Mouse (Mus musculus): ENCODE data around the gene Elmsan1. TPM values are rescaled to one million over a fixed set of nuclear protein-coding genes. Genes with fewer than 3 reads are reported as not detected.

Elmsan1 gene
- polyA plus RNA-seq, 1 experiment from 2014 or later: 9.4 TPM

DNA sequence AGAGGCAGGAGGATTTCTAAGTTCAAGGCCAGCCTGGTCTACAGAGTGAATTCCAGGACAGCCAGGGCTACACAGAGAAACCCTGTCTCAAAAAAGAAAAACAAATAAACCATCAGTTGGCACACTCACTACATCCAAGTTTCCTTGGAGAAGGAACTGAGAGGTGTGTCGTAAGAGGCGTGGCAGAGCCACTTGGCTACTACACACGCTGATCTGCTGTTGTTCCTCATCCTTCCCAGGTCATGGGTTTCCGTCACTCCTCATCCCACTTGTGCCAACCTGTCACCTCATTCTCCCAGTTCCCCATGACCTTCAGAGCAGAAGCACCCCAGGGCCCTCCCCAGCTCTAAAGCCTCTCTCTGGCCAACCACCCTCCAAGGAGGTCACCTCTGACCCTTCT, 17.5 kb downstream of the Elmsan1 start:
- Histone ChIP-seq H3K4me1 (ENCODE audit: control insufficient read depth, insufficient read depth, low read length) (peaks cover 56% of the 10 kb centered on the region), H3K27me3 (ENCODE audit: control insufficient read depth, insufficient read depth, low read length) (no peaks in the 10 kb centered on the region), H3K9ac (ENCODE audit: low read length) (no peak overlapping the region), H3K9me3 (replicated peaks; ENCODE audit: control insufficient read depth, low read length) (no peaks in the 10 kb centered on the region), H3K27ac (ENCODE audit: low read length) (peak overlapping the region; percentile 92), H3K4me3 (replicated peaks; ENCODE audit: low read length) (no peak overlapping the region), H3K4me2 (ENCODE audit: low read depth, low read length) (0 out of 2 replicates have a peak overlapping the region, but pooled peaks have one; percentile 11), H3K36me3 (ENCODE audit: control insufficient read depth, insufficient read depth, low read length) (no peaks in the 10 kb centered on the region)
- ATAC-seq (ENCODE audit: insufficient read depth, low FRiP score): no peak
- WGBS: 74% methylated on average over 4 of the region's 4 CpGs

DNA sequence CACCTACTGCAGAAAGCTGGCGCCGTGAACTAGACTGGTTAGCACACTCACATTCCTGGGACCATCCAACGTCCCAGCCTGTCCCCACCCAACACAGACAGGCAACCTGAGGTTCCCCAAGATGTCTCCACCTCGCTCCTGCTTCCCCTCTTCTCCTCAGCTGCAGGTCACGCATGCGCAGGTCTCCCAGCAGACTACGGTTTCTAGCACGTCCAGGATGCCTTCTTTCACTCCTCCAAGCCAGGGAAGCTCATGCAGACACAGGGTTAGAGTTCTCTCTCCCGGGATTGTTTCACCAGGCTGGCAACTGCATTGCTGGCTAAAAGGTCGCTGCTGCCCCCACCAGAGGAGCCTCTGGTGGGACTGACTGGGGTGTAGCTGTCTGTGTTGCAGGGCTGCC, 19.8 kb downstream of the Elmsan1 start:
- no peaks in the 10 kb centered on the region for H3K27me3 ChIP-seq (ENCODE audit: control insufficient read depth, insufficient read depth, low read length)
- no peak overlapping the region for H3K9ac ChIP-seq (ENCODE audit: low read length)
- peaks cover 52% of the 10 kb centered on the region for H3K4me1 ChIP-seq (ENCODE audit: control insufficient read depth, insufficient read depth, low read length)
- 67% methylated on average over 10 of the region's 10 CpGs for WGBS
- no peaks in the 10 kb centered on the region for H3K36me3 ChIP-seq (ENCODE audit: control insufficient read depth, insufficient read depth, low read length)
- H3K4me3 ChIP-seq (replicated peaks; ENCODE audit: low read length): no peak overlapping the region
- H3K27ac ChIP-seq (ENCODE audit: low read length): no peak overlapping the region
- no peaks in the 10 kb centered on the region for H3K9me3 ChIP-seq (replicated peaks; ENCODE audit: control insufficient read depth, low read length)
- ATAC-seq (ENCODE audit: insufficient read depth, low FRiP score): no peak
- H3K4me2 ChIP-seq (ENCODE audit: low read depth, low read length): no peak overlapping the region

DNA sequence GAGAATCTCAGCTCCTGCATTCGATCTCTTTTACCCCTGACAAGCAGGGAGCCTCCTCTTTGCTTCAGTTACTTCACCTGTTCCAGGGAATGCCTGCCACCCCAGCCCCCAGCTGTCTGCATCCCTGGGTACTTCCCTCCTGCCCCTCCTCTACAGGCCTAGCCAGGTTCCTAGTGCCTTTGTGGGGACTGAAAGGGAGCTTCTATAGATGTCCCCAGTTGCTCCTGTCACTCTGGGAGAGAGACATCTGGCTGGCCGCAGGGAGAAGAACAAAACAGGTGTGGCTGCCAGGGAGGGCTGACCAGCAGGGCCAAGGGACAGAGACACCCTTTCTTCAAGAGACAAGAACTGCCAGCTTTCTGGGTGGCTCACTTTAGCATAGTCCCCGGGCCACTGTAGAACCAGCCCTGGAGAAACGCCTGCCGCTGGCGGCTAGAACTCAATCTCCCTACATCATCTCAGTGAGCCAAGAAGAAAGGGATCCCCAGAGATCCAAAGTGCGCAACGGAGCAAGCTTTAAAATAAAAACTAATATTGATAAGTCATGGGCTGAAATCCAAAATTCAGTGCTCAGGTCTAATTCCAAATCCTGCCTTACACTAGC, 20.5 kb downstream of the Elmsan1 start:
- Histone ChIP-seq H3K9ac (ENCODE audit: low read length) (no peak overlapping the region; the same call in 1 of the 2 replicates), H3K9me3 (replicated peaks; ENCODE audit: control insufficient read depth, low read length) (no peaks in the 10 kb centered on the region), H3K27me3 (ENCODE audit: control insufficient read depth, insufficient read depth, low read length) (no peaks in the 10 kb centered on the region), H3K27ac (ENCODE audit: low read length) (no peak overlapping the region), H3K36me3 (ENCODE audit: control insufficient read depth, insufficient read depth, low read length) (no peaks in the 10 kb centered on the region), H3K4me3 (replicated peaks; ENCODE audit: low read length) (no peak overlapping the region), H3K4me2 (ENCODE audit: low read depth, low read length) (no peak overlapping the region), H3K4me1 (ENCODE audit: control insufficient read depth, insufficient read depth, low read length) (peaks cover 45% of the 10 kb centered on the region)
- no peak for ATAC-seq (ENCODE audit: insufficient read depth, low FRiP score)
- 56% methylated on average over 8 of the region's 8 CpGs for WGBS

DNA sequence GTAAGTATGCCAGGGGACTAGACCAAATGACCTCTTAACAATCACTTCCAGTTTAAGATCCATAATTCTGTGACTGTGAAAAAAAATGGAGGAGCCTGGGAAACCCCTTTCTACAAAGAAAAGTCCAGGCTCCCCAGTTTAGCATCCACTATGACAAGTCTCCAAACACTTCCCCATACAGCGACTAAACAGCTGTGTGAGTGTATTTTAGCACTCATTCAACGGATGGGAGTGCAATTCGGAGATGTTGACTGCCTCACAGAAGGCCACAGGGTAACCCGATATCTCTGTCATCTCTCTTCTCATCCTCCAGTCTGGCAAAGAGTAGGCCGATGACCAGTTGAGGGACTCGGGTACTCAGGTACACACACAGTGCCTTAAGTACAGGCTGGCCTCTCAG, 23.5 kb downstream of the Elmsan1 start:
- H3K36me3 ChIP-seq (ENCODE audit: control insufficient read depth, insufficient read depth, low read length): no peaks in the 10 kb centered on the region
- H3K27me3 ChIP-seq (ENCODE audit: control insufficient read depth, insufficient read depth, low read length): no peaks in the 10 kb centered on the region
- 48% methylated on average over 6 of the region's 6 CpGs for WGBS
- no peak overlapping the region for H3K4me3 ChIP-seq (replicated peaks; ENCODE audit: low read length)
- H3K4me1 ChIP-seq (ENCODE audit: control insufficient read depth, insufficient read depth, low read length): peaks cover 49% of the 10 kb centered on the region
- peak overlapping the region; percentile 100; the same call in 1 of the 2 replicates for H3K27ac ChIP-seq (ENCODE audit: low read length)
- H3K4me2 ChIP-seq (ENCODE audit: low read depth, low read length): peak overlapping the region; percentile 94; the same call in 1 of the 2 replicates
- ATAC-seq (ENCODE audit: insufficient read depth, low FRiP score): no peak
- H3K9ac ChIP-seq (ENCODE audit: low read length): 0 out of 2 replicates have a peak overlapping the region, but pooled peaks have one; percentile 33
- no peaks in the 10 kb centered on the region for H3K9me3 ChIP-seq (replicated peaks; ENCODE audit: control insufficient read depth, low read length)

DNA sequence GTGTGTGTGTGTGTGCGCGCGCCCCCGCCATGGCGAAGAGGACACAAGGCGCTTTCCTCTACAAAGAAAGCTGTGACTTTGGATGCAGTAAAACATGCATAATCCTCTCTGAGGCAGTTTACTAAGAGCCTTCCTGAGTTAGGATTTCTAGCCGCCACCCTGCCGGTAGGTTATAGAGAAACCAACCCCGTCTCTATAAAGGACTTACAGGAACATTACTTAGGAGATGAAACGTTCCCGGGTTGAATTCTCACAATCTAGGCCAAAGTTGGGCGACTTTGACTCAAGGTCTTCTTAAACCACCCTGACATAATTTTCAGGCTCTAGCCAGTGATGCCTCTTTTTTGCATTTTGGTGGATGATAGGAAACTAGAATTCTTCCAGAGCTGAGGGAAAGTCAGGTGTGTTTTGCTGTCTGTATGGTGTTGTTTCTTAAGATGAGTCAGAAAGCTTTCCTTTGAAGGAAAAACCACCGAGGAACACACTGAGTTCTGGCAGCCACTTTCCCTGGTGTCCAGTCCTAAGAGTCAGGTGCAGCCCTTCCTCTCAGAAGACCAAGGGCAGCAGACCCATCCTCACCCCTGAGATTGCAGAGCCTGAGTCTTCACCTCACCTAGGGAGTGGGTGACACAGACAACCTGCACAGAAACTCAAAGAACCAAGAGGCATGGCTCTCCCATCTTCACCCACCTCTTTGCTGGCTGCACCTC, 24.1 kb downstream of the Elmsan1 start:
- 3% methylated on average over 13 of the region's 13 CpGs for WGBS
- Histone ChIP-seq H3K36me3 (ENCODE audit: control insufficient read depth, insufficient read depth, low read length) (no peaks in the 10 kb centered on the region), H3K4me2 (ENCODE audit: low read depth, low read length) (peak overlapping the region; percentile 94), H3K27me3 (ENCODE audit: control insufficient read depth, insufficient read depth, low read length) (no peaks in the 10 kb centered on the region), H3K27ac (ENCODE audit: low read length) (peak overlapping the region; percentile 100), H3K4me1 (ENCODE audit: control insufficient read depth, insufficient read depth, low read length) (peaks cover 55% of the 10 kb centered on the region), H3K9me3 (replicated peaks; ENCODE audit: control insufficient read depth, low read length) (no peaks in the 10 kb centered on the region), H3K9ac (ENCODE audit: low read length) (peak overlapping the region; percentile 97), H3K4me3 (replicated peaks; ENCODE audit: low read length) (peak overlapping the region; percentile 79)
- ATAC-seq (ENCODE audit: insufficient read depth, low FRiP score): no peak

DNA sequence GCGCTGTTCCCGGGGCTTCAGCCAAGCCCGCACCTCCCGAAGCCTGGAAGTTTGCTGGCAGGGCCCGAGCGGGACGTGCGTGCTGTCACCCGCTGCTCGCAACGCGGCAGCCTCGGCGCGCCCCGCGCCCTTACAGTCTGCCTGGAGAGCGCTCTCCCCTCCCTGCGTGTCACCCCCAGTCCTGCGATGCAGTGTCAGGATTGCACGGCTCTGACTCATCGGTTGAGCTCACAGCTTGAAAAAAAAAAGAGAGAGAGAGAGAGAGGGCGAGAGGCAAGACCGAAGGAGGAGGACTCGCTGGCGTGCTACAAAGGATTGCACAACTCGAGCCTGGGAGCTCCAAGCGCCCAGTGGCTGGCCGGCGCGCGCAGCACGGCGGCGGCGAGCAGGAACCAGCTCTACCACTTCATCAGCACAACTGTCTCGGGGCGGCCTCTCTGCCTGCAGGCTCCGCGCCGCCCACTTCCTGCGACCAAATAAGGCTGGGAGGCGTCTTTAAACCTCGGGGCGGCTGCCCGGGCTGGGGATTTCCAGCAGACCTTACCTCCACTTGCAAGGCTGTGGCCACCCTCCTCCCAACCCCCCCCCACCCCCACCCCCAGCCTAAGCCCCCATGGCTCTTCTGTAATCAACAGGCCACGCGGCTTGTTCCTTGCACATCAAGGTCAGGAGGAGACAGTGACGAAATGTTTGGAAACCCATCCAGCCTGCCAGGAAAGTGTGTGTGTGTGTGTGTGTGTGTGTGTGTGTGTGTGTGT, 24.9 kb downstream of the Elmsan1 start:
- peak overlapping the region; percentile 94 for H3K4me2 ChIP-seq (ENCODE audit: low read depth, low read length)
- peak overlapping the region; percentile 79 for H3K4me3 ChIP-seq (replicated peaks; ENCODE audit: low read length)
- H3K36me3 ChIP-seq (ENCODE audit: control insufficient read depth, insufficient read depth, low read length): no peaks in the 10 kb centered on the region
- ATAC-seq (ENCODE audit: insufficient read depth, low FRiP score): peak; percentile 93
- under 1% methylated on average over 49 of the region's 49 CpGs for WGBS
- peak overlapping the region; percentile 100 for H3K27ac ChIP-seq (ENCODE audit: low read length)
- peak overlapping the region; percentile 97 for H3K9ac ChIP-seq (ENCODE audit: low read length)
- H3K27me3 ChIP-seq (ENCODE audit: control insufficient read depth, insufficient read depth, low read length): no peaks in the 10 kb centered on the region
- no peaks in the 10 kb centered on the region for H3K9me3 ChIP-seq (replicated peaks; ENCODE audit: control insufficient read depth, low read length)
- H3K4me1 ChIP-seq (ENCODE audit: control insufficient read depth, insufficient read depth, low read length): peaks cover 63% of the 10 kb centered on the region

DNA sequence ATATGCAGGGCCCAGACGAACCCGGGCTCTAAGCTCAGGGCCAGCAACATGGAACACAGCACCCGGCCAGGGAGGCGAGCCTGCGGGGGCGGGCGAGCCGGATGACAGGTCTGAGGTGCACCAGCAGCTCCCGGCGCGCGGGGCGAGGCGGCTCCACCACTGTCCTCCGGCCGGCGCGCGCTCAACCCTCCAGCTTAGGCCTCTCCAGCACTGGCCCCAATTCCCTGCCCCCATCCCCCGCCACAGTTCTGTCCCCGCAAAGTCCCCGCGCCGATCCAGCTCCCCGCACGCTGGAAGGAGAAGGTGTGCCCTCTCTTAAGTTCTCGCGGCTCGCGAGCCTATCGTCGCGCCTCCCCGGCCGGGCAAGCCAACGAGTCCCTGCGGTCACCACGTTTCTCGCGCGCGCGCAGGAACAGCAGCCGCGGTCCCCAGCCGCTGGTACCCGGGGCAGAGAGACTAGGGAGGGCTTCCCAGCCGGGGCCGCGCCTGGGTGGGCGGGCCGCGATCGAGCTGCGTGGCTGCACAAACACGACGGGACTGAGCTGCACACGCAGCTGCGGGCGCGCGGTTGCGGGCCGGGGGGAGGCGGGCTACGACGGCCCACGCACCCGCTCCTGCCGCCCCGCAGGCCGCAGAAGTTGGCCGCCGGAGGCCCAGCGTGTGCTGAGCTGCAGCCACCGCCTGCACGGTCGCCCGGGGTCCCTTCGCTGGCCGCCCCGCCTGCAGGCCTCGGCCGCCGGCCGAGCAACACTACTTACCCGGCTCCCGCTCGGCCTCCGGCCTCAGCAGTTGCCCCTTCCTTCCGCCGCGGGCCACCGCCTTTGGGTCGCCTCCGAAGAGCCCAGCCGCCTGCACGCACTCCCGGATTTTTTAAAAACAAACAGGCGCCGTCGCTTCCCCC, 25.7 kb downstream of the Elmsan1 start:
- Histone ChIP-seq H3K9ac (ENCODE audit: low read length) (peak overlapping the region; percentile 97), H3K27ac (ENCODE audit: low read length) (peak overlapping the region; percentile 100), H3K4me1 (ENCODE audit: control insufficient read depth, insufficient read depth, low read length) (peaks cover 69% of the 10 kb centered on the region), H3K9me3 (replicated peaks; ENCODE audit: control insufficient read depth, low read length) (no peaks in the 10 kb centered on the region), H3K4me2 (ENCODE audit: low read depth, low read length) (peak overlapping the region; percentile 94), H3K4me3 (replicated peaks; ENCODE audit: low read length) (peak overlapping the region; percentile 79), H3K36me3 (ENCODE audit: control insufficient read depth, insufficient read depth, low read length) (no peaks in the 10 kb centered on the region), H3K27me3 (ENCODE audit: control insufficient read depth, insufficient read depth, low read length) (no peaks in the 10 kb centered on the region)
- peak; percentile 7; the same call in 1 of the 2 replicates for ATAC-seq (ENCODE audit: insufficient read depth, low FRiP score)
- under 1% methylated on average over 102 of the region's 102 CpGs for WGBS

DNA sequence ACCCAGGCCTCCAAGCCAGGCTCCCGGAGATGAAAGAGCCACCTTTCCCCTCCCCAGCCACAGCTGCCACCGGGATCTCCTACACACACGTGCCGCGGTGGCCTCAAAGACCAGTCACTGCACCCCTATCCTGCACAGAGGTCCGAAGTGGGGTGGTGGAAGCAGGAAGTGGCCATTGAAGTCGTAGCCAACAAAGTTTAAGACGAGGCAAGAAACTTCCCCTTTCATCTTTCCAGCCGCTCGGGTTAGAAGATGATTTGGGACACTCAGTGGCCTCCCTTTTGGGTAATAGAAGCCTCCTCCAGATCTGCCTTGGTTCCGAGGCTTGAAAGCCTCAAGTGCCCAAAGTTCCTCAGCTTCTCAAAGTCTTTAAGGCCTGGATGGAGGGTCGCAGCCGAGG, 26.4 kb downstream of the Elmsan1 start:
- Histone ChIP-seq H3K27me3 (ENCODE audit: control insufficient read depth, insufficient read depth, low read length) (no peaks in the 10 kb centered on the region), H3K9ac (ENCODE audit: low read length) (peak overlapping the region; percentile 97), H3K4me2 (ENCODE audit: low read depth, low read length) (peak overlapping the region; percentile 94), H3K36me3 (ENCODE audit: control insufficient read depth, insufficient read depth, low read length) (no peaks in the 10 kb centered on the region), H3K4me1 (ENCODE audit: control insufficient read depth, insufficient read depth, low read length) (peaks cover 73% of the 10 kb centered on the region), H3K4me3 (replicated peaks; ENCODE audit: low read length) (peak overlapping the region; percentile 79), H3K9me3 (replicated peaks; ENCODE audit: control insufficient read depth, low read length) (no peaks in the 10 kb centered on the region), H3K27ac (ENCODE audit: low read length) (peak overlapping the region; percentile 100)
- no peak for ATAC-seq (ENCODE audit: insufficient read depth, low FRiP score)
- WGBS: 6% methylated on average over 13 of the region's 13 CpGs

Data from stomach, embryonic 16.5 days (tissue).